Mouse (Mus musculus) kidney, adult 2 months (tissue): ENCODE measurements at regions not wholly inside any gene's neighbourhood (a gene's known extent, or its start where the extent isn't known, plus 50 kb on each side); places are given as distances from the start of the nearest gene placed in this dataset.

Experiments
- DNase-seq: peaks from one replicate; pipeline ENCODE4 v3.0.0; 2021
- H3K27ac ChIP-seq: fragments of 200-500 bp; 2 replicates; pipeline ENCODE4 v1.5.1; 2012; ENCODE audit warnings: low read depth, low read length, control low read depth, inconsistent platforms; ENCODE audit not compliant: insufficient read depth
- H3K27me3 ChIP-seq: fragments of 200-500 bp; replicated peaks from 2 replicates; pipeline ENCODE4 v1.6.1; 2012; ENCODE audit warnings: mild to moderate bottlenecking, moderate library complexity, low read length, inconsistent platforms; ENCODE audit not compliant: control insufficient read depth, insufficient read depth
- H3K36me3 ChIP-seq: fragments of 200-500 bp; 2 replicates; pipeline ENCODE4 v1.6.1; 2012; ENCODE audit warnings: mild to moderate bottlenecking, moderate library complexity, low read length, inconsistent platforms; ENCODE audit not compliant: control insufficient read depth, insufficient read depth
- H3K4me1 ChIP-seq: fragments of 200-500 bp; 2 replicates; pipeline ENCODE4 v1.6.1; 2011; ENCODE audit warnings: low read length; ENCODE audit not compliant: control insufficient read depth, insufficient read depth
- H3K4me3 ChIP-seq: fragments of 200-500 bp; 2 replicates; pipeline ENCODE4 v1.5.1; 2011; ENCODE audit warnings: mild to moderate bottlenecking, low read depth, low read length, control low read depth; ENCODE audit not compliant: insufficient read depth
- CTCF ChIP-seq: fragments of 200-500 bp; conservative IDR thresholded peaks from 2 replicates; pipeline ENCODE4 v1.5.1; 2011; ENCODE audit warnings: low read depth, mild to moderate bottlenecking, control low read depth, low read length, moderate library complexity, mixed read lengths; ENCODE audit not compliant: insufficient read depth, insufficient read length
- POLR2A ChIP-seq: fragments of 200-500 bp; IDR thresholded peaks from one replicate; pipeline ENCODE4 v1.6.1; 2011; ENCODE audit warnings: low read depth, low read length, control low read depth
- WGBS: fragments of 180-500 bp; shearing (Covaris S2); methylation state at CpG from one replicate; pipeline ENCODE4 v1.1.7; 2018; 5-methylcytosine and 5-hydroxymethylcytosine counted together

DNA sequence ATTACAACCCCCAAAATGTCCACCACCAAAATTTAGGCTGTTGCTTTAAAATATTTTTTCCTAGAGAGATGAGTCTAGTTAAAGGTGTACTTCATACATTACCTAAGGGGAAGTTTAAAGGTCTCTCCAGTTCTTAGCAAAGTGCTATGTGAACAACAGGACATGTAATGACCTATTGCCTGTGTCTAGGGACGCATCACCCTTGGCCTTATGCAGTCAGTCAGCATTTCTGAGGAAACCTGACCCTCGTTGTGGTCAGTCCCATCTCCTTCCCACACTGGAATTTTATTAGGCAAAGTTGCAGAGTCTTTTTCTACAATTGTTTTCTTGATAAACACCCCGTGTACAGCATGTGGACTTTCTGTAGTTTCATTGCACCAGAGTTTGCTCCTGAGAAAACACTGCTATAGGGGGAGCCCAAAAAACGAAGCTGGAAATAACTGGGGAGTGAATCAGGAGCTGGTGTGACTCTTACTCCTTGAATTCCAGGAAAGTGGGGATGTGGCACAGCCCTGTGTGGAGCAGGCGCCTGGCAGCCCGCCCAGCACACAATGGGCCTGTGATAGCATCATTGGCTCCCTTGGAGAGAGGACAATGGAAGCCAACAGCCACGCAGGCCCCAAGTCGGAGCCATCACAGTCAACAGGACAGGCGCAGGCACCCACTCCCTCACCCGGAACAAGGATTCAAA lies 269.2 kb downstream of the Cxcl12 start:
- TF ChIP-seq CTCF, result no peak
- TF ChIP-seq POLR2A, result no peak
- Histone ChIP-seq H3K4me3 (no peak overlapping the region), H3K27ac (no peak overlapping the region), H3K27me3 (no peaks in the 10 kb centered on the region), H3K4me1 (no peaks in the 10 kb centered on the region), H3K36me3 (no peaks in the 10 kb centered on the region)
- peak; percentile 36 for DNase-seq
- WGBS, result 61% methylated on average over 10 of the region's 10 CpGs

DNA sequence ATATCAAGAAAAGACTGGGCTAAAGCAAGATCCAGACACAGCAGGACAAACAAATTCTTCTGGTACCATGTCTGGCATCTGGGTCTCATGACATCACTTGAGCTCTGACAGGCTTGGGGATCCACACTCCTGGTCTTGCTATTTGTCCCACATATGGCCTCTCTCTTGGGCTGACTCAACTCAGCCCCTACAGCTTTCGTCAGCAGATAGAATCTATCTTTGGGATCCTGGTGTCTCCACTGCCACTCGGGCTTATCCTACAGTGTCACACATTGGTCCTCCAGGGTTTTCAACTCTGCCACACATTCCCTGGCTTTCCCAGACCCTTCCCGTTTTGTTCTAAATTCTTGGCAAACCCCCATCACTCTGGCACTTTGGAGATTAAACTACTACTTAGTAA lies 280.3 kb downstream of the Cxcl12 start:
- Histone ChIP-seq H3K27ac (no peak overlapping the region), H3K4me3 (no peak overlapping the region), H3K27me3 (no peaks in the 10 kb centered on the region), H3K36me3 (no peaks in the 10 kb centered on the region), H3K4me1 (no peaks in the 10 kb centered on the region)
- WGBS, result 82% methylated on average over 3 of the region's 3 CpGs
- no peak for TF ChIP-seq CTCF
- no peak for TF ChIP-seq POLR2A
- no peak for DNase-seq

DNA sequence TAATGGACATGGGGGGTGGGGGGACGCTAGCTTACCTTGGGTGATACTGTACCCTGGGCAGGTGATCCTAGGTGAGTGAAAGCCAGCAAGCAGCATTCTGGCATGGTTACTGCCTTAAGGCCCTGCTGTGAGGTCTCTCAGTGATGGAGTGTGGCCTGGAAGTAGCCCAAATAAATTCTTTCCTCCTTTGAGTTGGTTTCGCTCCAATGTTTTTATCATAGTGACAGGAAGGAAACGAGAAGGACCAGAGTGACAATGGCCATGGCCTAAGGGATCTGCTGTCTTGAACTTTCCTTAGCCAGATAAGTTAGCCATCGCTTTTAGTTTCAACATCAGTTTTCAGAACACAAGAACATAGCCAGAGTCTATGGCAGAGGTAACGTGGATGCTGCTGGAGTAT lies 282.7 kb downstream of the Cxcl12 start:
- TF ChIP-seq POLR2A (no peak), CTCF (no peak)
- Histone ChIP-seq H3K27ac (no peak overlapping the region), H3K4me3 (no peak overlapping the region), H3K36me3 (no peaks in the 10 kb centered on the region), H3K27me3 (no peaks in the 10 kb centered on the region), H3K4me1 (no peaks in the 10 kb centered on the region)
- 66% methylated on average over 5 of the region's 5 CpGs for WGBS
- peak; percentile 38 for DNase-seq

DNA sequence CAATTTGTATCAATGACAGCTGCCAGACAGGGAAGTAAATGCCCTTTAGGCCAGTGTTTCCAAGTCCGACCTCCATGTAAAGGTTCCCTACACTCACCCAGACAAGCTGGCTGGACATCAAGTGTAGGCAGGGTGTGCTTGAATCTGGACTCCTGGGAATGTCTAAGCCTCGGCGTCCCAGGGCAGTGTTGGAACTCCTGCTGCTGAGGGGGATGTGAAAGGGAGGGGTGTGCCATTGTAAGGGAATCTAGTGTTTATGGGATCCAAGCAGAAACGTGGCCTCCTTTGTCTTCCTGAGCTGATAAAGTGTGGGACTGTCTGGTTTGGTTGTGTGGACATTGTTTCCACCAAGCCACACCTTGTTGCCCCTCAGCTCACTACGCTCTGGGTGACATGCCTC lies 291.9 kb downstream of the Cxcl12 start:
- DNase-seq, result no peak
- WGBS, result 72% methylated on average over 5 of the region's 5 CpGs
- H3K36me3 ChIP-seq, result no peaks in the 10 kb centered on the region
- H3K27ac ChIP-seq, result no peak overlapping the region
- H3K4me1 ChIP-seq, result no peaks in the 10 kb centered on the region
- TF ChIP-seq CTCF (no peak), POLR2A (no peak)
- no peaks in the 10 kb centered on the region for H3K27me3 ChIP-seq
- no peak overlapping the region for H3K4me3 ChIP-seq

DNA sequence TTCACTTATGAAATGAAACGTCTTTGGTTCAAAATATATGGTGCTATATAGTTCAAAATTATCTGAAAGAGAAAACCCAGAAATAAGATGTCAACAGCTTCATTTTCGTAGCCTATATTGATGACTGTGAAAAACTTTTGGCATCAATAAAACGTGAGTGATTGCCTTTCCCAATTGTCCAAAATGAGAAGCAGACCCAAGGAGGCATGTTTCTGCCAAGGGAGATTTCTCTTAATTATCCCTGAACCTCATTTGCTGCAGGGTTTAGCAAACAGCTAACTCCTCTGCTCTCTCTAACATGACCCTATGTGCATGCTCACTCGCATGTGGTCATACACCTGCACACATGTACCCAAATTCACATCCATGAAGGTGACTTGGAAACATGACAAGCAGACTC lies 296.8 kb downstream of the Cxcl12 start:
- Histone ChIP-seq H3K27me3 (no peaks in the 10 kb centered on the region), H3K4me1 (no peaks in the 10 kb centered on the region), H3K36me3 (no peaks in the 10 kb centered on the region), H3K4me3 (no peak overlapping the region), H3K27ac (no peak overlapping the region)
- TF ChIP-seq POLR2A, result no peak
- no peak for TF ChIP-seq CTCF
- 87% methylated on average over 4 of the region's 4 CpGs for WGBS
- no peak for DNase-seq

DNA sequence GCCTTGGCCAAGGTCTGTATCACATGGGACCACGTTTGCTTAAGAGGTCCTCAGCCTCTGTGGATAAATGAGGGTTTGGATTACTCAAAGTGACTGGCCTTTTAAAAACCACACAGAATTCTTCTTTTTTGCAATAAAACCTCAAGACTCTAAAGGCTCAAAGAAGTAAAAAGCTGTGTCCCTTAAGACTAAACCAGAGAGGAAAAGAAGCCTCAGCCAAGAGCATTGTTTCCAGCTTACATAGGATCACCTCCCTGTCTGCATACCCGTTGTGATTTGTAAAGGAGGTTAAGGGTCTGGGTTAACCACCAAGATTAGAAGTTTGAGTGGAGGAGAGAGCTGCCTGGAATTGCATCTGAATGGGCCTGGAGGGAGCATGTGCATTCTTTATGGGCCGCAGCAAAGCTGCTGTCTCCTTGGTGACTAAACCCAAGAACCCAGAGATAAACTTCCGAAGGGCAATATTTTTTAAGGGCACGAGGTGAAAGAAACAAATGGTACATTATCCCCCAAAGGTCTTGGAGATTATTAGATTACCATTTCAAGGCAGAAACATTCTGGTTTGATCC lies 297.4 kb downstream of the Cxcl12 start:
- no peak for TF ChIP-seq CTCF
- TF ChIP-seq POLR2A, result no peak
- WGBS, result 55% methylated on average over 5 of the region's 5 CpGs

DNA sequence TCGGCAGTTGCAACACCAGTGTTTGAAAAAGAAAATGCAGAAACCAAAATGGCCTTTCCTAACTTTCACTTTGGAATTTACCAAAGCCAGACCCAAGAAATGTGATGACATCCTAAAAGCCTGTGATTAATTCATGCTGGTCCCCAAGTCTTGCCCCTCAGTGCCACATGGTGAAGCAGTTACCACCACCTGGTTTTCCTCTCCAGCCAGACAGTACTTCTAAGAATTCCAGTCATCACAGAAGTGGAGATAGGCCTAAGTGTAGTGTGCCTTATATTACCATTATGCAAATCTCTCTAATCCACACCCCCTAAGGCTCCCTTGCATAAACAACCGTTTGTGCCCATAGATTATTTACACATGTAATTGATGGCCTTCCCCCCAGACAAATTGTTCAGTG lies 311.0 kb downstream of the Cxcl12 start:
- no peaks in the 10 kb centered on the region for H3K4me1 ChIP-seq
- no peaks in the 10 kb centered on the region for H3K36me3 ChIP-seq
- WGBS, result 46% methylated on average over 2 of the region's 2 CpGs
- no peak overlapping the region for H3K4me3 ChIP-seq
- no peak overlapping the region for H3K27ac ChIP-seq
- no peak for DNase-seq
- H3K27me3 ChIP-seq, result no peaks in the 10 kb centered on the region
- TF ChIP-seq CTCF, result no peak
- TF ChIP-seq POLR2A, result no peak

More for the DNA sequence above, 297.4 kb downstream of the Cxcl12 start:
- Histone ChIP-seq H3K4me1 (no peaks in the 10 kb centered on the region), H3K4me3 (no peak overlapping the region), H3K27me3 (no peaks in the 10 kb centered on the region), H3K36me3 (no peaks in the 10 kb centered on the region), H3K27ac (no peak overlapping the region)
- DNase-seq, result no peak
